Mouse (Mus musculus) hindbrain, embryonic 16.5 days (tissue): ENCODE measurements around the gene Birc7. TPM values are rescaled to one million over a fixed set of nuclear protein-coding genes. Genes with fewer than 3 reads are reported as not detected.

ENCODE experiments used
- microRNA-seq: library from miRNA; unstranded; fragments of <30 nt; microRNA quantifications from one replicate; pipeline ENCODE4, GENCODE M21; 2017
- polyA plus RNA-seq: library from polyadenylated mRNA; unstranded; fragments of >200 nt; fragmentation: Nextera tagmentation; extraction: Ambion mirVana; gene quantifications from 2 replicates; pipeline ENCODE4 v1.2.1, GENCODE M21; 2015

The Birc7 gene
- polyA plus RNA-seq, 1 experiment from 2014 or later: 0.13 TPM

Small RNA genes within 50 kb of the gene (microRNA-seq; reads per million reads assigned to microRNA genes)
- not detected for gene Mir124a-3

Other genes starting within 250 kb of the Birc7 start
- gene Dido1, start 219.0 kb upstream of the Birc7 start, polyA plus RNA-seq: 20.7 and 21.7 TPM in 2 replicates
- 52.8 and 58.9 TPM in 2 replicates for gene Gid8, start 218.9 kb upstream of the Birc7 start, polyA plus RNA-seq
- 0.19 and 0.42 TPM in 2 replicates for gene Slc17a9, start 203.8 kb upstream of the Birc7 start, polyA plus RNA-seq
- 0.36 and 0.69 TPM in 2 replicates for gene Bhlhe23, start 152.1 kb upstream of the Birc7 start, polyA plus RNA-seq
- gene Ythdf1, start 8.1 kb upstream of the Birc7 start, polyA plus RNA-seq: 12.0 and 33.7 TPM in 2 replicates
- gene Nkain4, start 25.7 kb downstream of the Birc7 start, polyA plus RNA-seq: 106 and 107 TPM in 2 replicates
- 121 and 123 TPM in 2 replicates for gene Arfgap1, start 38.2 kb downstream of the Birc7 start, polyA plus RNA-seq
- 0.04 and 0.27 TPM in 2 replicates for gene Col20a1, start 57.5 kb downstream of the Birc7 start, polyA plus RNA-seq
- 40.4 and 43.8 TPM in 2 replicates for gene Chrna4, start 114.5 kb downstream of the Birc7 start, polyA plus RNA-seq
- gene Kcnq2, start 206.3 kb downstream of the Birc7 start, polyA plus RNA-seq: 41.4 and 47.3 TPM in 2 replicates
- gene Eef1a2, start 228.0 kb downstream of the Birc7 start, polyA plus RNA-seq: 5.4 and 9.7 TPM in 2 replicates